Mouse (Mus musculus): Measurements from ENCODE around the gene Lyg1. TPM values are rescaled to one million over a fixed set of nuclear protein-coding genes. Genes with fewer than 3 reads are reported as not detected.

The Lyg1 gene
- not detected in 2 replicates for polyA plus RNA-seq (2012; rRNA removed)

DNA sequence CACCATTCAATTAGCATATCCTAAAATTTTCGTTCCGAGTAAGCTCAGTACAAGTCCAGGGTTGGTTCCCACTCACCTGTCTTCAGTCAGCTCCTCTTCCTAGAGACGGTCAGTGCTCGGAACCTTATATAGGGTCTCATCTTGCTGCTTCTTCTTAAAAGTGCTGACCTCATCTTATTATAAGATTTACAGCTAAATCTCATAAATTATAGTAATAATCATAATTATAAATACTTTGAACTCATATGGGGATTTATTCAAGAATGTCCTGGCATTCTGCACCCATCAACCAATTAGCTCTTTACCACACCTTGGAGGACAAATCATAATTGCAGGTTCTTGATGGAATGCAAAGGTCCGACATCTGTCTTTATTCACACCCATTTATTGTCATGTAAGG is at the start of gene Lyg1:
Lyg1 (minus strand) TSS at position 101 of the 400 bp plus-strand sequence.

DNA sequence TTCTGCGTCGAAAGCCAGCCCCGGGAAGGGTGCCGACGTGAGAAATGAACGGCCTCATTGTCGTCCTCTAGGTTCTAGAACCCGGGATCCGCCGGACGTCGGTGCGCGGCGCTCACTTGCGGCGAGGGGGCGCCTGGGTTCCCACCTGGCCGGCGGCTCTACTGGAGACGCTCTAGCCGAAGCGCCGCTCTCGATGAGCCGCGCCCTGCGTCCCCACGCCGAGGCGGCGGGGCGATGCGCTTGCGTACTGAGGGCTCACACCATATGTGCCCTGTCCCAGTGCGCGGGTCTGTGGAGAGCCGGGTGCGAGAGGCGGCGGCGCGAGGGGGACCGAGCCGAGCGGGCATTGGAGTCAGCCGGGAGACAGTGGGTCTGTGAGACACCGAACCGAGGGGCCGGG is 40.3 kb upstream of the Lyg1 start, which contains the start of the genes Txndc9 and Eif5b:
Txndc9 (minus strand) TSS at position 27 of the 400 bp plus-strand sequence.
Eif5b (plus strand) TSS at position 144 of the 400 bp plus-strand sequence.

DNA sequence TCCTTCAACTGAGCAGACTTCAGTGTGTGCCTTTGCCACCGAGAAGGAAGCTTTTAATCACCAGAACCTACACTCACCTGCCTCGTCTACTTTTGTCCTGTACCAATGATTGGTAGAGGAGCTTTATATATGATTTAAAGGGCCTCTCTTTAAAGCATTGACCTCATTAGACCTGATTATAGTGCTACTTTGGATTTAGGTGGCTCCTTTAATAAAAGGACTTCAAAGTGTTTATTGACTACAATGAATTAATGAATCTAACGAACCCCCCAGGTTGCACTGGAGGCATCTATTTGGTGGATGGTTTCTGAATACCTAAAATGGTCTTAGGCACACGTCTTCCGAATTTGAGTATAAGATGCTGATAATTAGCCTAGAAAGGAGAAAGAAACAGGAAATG is 41.2 kb downstream of the Lyg1 start, which contains the start of gene Lyg2:
Lyg2 (minus strand) TSS at position 101 of the 400 bp plus-strand sequence.

Other genes with a start within 250 kb of the Lyg1 start
- gene 2010300C02Rik, start 237.7 kb downstream of the Lyg1 start, polyA plus RNA-seq (2012; rRNA removed): 7.2 and 8.7 TPM in 2 replicates
- gene Tsga10, start 91.3 kb downstream of the Lyg1 start, polyA plus RNA-seq (2012; rRNA removed): 17.3 and 19.1 TPM in 2 replicates
- gene Lipt1, start 86.0 kb downstream of the Lyg1 start, polyA plus RNA-seq (2012; rRNA removed): 7.0 and 7.1 TPM in 2 replicates
- 18.4 and 21.7 TPM in 2 replicates for gene Mitd1, start 67.3 kb downstream of the Lyg1 start, polyA plus RNA-seq (2012; rRNA removed)
- 169 and 177 TPM in 2 replicates for gene Mrpl30, start 67.3 kb downstream of the Lyg1 start, polyA plus RNA-seq (2012; rRNA removed)
- gene Lyg2, start 41.3 kb downstream of the Lyg1 start, polyA plus RNA-seq (2012; rRNA removed): 0.03 TPM in 1 of 2 replicates, not detected in the other
- gene Txndc9, start 40.1 kb upstream of the Lyg1 start, polyA plus RNA-seq (2012; rRNA removed): 50.4 and 61.7 TPM in 2 replicates
- gene Eif5b, start 40.3 kb upstream of the Lyg1 start, polyA plus RNA-seq (2012; rRNA removed): 25.3 and 26.2 TPM in 2 replicates
- gene Rev1, start 172.0 kb upstream of the Lyg1 start, polyA plus RNA-seq (2012; rRNA removed): 29.9 and 30.1 TPM in 2 replicates